Mouse (Mus musculus): Measurements from ENCODE around the gene Slc7a3. TPM values are rescaled to one million over a fixed set of nuclear protein-coding genes. Genes with fewer than 3 reads are reported as not detected.

The Slc7a3 gene
- polyA plus RNA-seq, 1 experiment from 2014 or later, result 2.7 TPM

Other genes starting within 250 kb of the Slc7a3 start
- gene Tex11, start 26.4 kb downstream of the Slc7a3 start, polyA plus RNA-seq (2015; fragmentation: Nextera tagmentation; extraction: Ambion mirVana), result 0.13 and 0.14 TPM in 2 replicates
- gene Snx12, start 136.5 kb upstream of the Slc7a3 start, polyA plus RNA-seq (2015; fragmentation: Nextera tagmentation; extraction: Ambion mirVana), result 47.7 and 51.8 TPM in 2 replicates
- 2.1 TPM in 2 replicates for gene Foxo4, start 168.5 kb upstream of the Slc7a3 start, polyA plus RNA-seq (2015; fragmentation: Nextera tagmentation; extraction: Ambion mirVana)
- gene Gm614, start 178.0 kb upstream of the Slc7a3 start, polyA plus RNA-seq (2015; fragmentation: Nextera tagmentation; extraction: Ambion mirVana), result not detected in 2 replicates
- gene Il2rg, start 182.2 kb upstream of the Slc7a3 start, polyA plus RNA-seq (2015; fragmentation: Nextera tagmentation; extraction: Ambion mirVana), result 13.5 and 13.9 TPM in 2 replicates
- not detected in 2 replicates for gene Gm20489, start 183.0 kb upstream of the Slc7a3 start, polyA plus RNA-seq (2015; fragmentation: Nextera tagmentation; extraction: Ambion mirVana)
- gene Med12, start 188.0 kb upstream of the Slc7a3 start, polyA plus RNA-seq (2015; fragmentation: Nextera tagmentation; extraction: Ambion mirVana), result 23.7 and 29.6 TPM in 2 replicates
- gene Nlgn3, start 213.1 kb upstream of the Slc7a3 start, polyA plus RNA-seq (2015; fragmentation: Nextera tagmentation; extraction: Ambion mirVana), result 4.7 and 5.6 TPM in 2 replicates